Mouse (Mus musculus) spleen, embryonic (tissue): ENCODE data around the gene 1700017D01Rik.
"Not testable (repeated sequence)": the region's sequence is repeated elsewhere in the genome, so short reads cannot be mapped to it uniquely, and the experiment has no call there.

Source experiments
- CTCF ChIA-PET: fragments of 350-600 bp; sonication (Branson Sonifier 250); formaldehyde crosslinking; loops from one replicate; lab custom pipeline; 2022; lab: Charles Lee

1700017D01Rik gene

DNA sequence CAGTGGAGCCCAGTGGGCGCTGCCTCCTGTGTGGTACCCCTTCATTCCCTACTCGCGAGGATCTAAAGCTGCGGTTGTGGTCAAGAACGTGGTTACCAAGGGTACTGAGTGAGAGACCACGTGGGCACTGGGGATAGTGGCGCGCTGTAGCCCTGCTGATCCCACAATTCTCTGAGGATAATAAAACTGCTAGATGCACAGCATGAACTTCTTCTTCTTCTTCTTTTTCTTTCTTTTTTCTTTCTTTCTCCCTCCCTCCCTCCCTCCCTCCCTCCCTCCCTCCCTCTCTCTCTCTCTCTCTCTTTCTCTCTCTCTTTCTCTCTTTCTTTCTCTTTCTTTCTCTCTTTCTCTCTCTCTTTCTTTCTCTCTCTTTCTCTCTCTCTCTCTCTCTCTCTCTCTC is at the start of gene 1700017D01Rik:
TSS of gene 1700017D01Rik (minus strand) at position 101 of the 400 bp plus-strand sequence.
- CTCF ChIA-PET, result interaction anchor here (0.6 kb wide), 1 partner anchor 47 kb away, joined by 5 read pairs; no protein-coding TSS in a partner anchor

DNA sequence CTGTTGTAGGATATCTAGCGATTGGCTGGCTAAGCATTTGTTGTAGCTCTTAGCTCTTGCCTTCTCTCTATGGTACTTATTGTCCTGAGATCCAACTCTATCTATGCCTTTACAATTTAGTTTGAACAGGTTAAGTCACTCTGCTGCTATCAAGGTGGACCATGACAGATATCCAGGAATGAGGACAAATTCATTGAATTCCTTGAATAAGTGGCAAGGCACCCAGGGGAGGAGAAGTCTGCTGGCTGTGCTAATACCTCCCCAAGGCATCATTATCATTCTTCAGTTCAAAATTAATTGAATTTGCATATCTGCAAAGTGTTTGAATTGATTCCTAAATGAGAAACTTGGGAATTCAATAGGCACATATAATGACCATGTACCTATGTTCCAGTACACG is 46.8 kb upstream of the 1700017D01Rik start:
- CTCF ChIA-PET, result no interaction called here

DNA sequence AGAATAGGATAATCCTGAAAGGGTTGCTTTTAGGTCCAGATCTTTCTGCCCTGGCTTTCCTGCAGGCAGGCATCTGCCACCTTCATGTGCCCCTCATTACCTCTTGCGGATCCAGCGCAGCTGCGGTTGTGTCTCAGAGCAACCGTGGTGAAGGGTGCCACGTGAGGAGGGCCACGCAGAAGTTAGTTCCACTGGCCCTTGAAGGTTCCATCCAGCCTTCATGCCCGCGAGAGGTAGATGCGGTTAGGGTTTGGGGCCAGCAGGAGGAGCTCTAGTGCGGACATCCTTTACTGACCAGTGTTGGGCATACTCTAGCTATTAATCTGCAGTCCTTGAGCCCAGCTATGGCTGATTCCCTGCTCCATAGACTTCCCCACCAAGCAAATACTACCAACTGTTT is 34.5 kb upstream of the 1700017D01Rik start, which contains the start of gene 1700025F22Rik:
TSS of gene 1700025F22Rik (minus strand) at position 149 of the 400 bp plus-strand sequence.
- CTCF ChIA-PET, result no interaction called here

DNA sequence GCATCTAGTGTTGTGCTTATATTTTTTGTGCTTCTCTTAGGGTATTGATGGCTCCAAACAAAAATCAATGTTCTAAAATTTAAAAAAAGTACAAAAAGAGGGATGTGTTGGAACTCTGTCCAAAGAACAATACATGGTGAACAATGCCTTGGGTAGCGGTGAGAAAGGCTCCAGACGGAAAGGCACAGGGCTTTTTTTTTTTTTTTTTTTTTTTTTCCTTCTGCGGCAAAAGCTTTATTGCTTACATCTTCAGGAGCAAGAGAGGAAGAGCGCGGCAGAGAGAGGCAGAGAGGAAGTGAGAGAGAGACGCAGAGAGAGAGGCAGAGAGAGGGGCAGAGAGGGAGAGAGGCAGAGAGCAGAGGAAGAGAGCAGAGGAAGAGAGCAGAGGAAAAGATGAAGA is 27.2 kb upstream of the 1700017D01Rik start:
- CTCF ChIA-PET, result interaction anchor here (0.6 kb wide), 1 partner anchor 151 kb away, joined by 3 read pairs; no protein-coding TSS in a partner anchor

DNA sequence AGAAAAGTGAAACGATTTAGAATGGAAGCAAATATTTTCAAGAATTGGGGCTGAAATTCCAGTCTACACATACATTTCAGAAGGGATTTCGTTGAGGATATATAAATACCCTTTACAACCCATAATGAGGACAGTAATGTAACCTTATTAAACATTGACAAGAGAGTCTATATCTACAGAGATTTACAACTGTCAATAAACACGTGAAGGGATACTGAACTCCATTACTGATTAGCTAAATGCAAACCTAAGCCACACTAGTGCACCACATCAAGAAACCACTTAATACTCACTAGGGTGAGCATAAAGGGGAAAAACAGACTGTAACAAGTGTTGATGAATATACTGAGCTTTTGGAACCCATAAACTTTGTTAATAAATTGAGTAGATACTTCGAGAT is 4.7 kb upstream of the 1700017D01Rik start:
- CTCF ChIA-PET, result no interaction called here

DNA sequence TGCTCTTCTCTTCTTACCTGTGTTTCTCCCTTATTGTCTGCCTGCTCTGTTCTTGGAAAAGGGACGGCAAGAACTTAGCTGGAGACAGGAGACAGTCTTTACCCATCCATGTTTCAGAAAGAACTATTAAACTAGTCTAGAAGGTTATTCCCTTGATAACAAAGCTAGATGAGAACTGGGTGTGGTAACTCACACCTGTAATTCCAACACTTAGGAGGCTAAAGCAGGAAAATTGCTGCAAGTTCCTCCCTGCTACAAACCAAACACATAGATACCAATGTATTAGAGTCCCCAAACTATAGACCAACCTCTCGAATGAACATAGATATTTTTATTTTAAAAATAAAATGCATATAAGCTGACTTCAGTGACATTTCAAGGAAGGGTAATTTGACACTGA is 4.2 kb upstream of the 1700017D01Rik start:
- CTCF ChIA-PET, result no interaction called here

DNA sequence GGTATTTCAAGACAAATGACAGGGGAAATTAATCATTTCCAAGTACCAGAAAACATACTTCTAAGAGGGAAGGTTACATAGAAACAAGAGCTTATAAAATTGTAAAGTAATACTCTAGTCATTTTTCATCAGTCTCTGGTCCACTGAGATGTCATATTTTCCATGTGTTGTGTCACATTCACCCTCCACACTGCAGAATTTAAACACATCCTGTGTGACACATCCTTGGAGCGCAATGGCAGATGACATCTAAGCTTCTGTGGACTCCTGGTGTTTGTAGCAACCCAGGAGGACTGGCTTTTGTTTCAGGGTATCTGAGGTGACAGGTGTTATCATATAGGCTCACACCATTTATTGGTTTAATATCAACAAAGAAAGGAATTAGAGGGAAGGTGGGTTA is 974 bp downstream of the 1700017D01Rik start:
- CTCF ChIA-PET, result no interaction called here

DNA sequence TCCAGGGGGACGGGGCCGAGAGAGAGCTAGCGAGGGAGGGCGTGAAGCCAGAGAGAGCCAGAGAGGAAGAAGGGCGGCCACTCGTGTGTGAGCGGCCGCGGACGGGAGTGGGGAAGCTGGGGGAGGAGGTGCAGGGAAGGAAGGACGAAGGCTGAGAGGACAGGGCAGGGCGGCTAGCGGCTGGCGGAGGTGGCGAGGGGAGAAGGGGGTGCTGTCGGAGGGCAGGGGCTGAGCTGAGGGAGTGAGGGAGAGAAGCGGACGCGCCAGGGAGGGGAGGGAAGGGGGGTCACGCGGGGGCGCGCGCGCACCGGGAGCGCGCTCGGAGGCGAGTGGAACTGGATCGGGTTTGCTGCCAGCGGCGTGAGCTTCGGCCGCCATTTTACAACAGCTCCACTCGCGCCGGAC is 9.7 kb downstream of the 1700017D01Rik start:
- CTCF ChIA-PET, result interaction anchor here (0.7 kb wide), 1 partner anchor 11 kb away, joined by 3 read pairs; no protein-coding TSS in a partner anchor

DNA sequence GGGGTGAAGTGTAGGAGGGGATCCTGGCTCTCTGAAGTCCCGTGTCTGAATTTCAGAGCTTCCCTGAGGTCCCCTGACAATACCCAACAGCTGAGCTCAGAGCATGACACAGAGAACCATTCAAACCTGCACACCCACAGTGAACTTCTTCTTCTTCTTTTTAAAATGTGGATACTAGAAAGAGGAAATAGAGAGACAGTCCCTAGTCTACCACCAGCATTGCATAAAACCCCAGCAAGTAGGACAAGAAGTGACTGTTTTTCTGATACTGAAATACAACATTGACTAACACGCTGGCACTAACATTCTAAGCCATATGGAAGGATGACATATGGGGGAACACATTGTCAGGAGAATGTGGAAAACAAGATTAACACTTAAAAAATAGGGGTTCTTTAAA is 11.3 kb downstream of the 1700017D01Rik start:
- CTCF ChIA-PET, result interaction anchor here (0.6 kb wide), 1 partner anchor 121 kb away, joined by 3 read pairs; no protein-coding TSS in a partner anchor

DNA sequence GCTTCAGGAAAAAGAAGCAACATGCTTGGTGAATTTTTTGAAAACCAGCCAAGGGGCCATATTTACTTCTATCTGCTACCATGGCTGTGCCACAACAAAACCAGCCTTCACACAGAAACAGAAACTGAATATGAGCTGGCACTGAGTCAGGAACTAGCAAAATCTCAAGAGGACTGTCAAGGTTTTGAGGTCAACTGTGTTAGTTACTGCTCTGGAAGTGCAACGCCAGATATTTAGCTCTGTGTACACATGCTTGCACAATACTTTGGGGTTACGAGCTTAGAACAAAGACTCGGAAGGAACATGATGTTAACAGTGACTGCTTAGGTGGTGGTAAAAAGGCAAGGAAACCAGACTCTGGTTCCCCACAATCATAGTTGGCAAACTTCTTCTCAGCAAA is 22.9 kb downstream of the 1700017D01Rik start:
- CTCF ChIA-PET, result no interaction called here

DNA sequence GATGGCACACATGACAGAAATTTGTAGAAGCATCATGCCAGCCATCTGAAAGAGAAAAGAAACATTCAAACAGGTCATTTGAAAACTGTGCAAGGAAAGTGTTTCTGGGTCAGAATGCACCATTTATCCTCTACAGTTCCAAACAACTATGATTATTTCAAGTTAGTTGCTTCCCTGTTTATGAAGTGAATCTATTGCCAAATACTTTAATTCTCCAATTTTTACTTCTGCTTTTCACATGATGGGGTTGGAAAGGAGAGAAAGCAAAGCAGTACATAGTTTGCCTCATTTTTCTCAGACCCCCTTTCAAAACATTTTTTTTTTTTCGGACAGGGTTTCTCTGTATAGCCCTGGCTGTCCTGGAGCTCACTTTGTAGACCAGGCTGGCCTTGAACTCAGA is 28.8 kb downstream of the 1700017D01Rik start:
- CTCF ChIA-PET, result interaction anchor here (1.5 kb wide), 1 partner anchor 8 kb away, joined by 3 read pairs; no protein-coding TSS in a partner anchor

DNA sequence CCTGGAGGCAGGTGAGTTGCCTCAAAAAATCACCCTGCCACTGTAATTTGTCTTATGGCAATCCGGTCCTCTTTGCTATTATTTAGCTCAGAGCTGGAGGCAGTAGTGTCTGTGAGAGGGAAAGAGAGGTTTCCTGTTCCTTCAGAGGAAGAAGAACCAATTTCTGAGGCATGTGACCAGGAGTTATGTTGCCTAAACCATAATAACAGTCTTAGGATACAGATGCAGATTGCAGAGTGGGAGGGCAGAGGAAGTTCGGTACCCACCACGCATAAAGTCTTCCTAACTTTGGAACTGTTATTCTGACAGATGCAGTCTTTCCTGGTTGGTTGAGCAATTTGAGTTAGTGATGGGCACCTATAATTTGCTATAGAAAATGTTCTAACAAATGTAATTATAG is 32.3 kb downstream of the 1700017D01Rik start:
- CTCF ChIA-PET, result no interaction called here

DNA sequence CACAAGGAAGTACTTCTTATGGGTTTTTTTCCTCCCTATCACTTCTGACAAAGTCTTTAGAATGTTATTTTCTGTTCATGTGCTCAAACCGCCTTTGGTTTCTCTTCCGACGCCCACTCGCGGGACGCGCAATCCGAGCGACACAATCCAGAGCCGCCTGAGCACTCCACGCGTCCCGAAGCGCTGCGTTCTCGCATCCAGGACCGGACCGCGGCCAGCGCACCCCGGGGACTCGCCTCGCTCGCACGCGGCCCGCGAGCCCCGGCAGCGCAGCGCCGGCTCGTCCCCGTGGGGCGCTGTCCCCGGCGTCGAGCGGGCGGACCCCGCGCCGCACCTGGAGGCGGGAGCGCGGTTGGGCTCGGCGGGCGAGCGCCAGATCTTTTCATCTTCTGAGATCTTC is 38.5 kb downstream of the 1700017D01Rik start:
- CTCF ChIA-PET, result not testable (repeated sequence)

DNA sequence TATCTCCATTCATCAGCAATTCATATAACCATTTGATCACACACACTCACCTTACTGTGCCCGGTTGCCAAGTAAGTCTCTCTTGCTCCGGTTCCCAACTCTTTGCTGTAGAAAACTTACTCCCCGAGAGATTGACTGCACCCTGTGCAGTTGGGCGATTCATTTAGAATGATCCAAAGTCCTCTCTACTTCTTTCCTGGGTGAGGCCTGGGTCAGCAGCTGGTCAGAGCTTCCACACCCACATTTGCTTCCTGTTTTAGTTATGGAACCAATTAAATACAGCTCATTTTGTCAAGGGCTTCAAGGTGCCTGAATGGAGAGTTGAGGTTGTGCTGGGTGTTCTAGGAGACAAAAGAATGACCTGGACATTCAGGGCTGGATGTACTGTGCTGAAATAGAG is 49.7 kb downstream of the 1700017D01Rik start, which contains the start of gene Ms4a8a:
TSS of gene Ms4a8a (minus strand) at position 169 of the 400 bp plus-strand sequence.
- CTCF ChIA-PET, result no interaction called here

DNA sequence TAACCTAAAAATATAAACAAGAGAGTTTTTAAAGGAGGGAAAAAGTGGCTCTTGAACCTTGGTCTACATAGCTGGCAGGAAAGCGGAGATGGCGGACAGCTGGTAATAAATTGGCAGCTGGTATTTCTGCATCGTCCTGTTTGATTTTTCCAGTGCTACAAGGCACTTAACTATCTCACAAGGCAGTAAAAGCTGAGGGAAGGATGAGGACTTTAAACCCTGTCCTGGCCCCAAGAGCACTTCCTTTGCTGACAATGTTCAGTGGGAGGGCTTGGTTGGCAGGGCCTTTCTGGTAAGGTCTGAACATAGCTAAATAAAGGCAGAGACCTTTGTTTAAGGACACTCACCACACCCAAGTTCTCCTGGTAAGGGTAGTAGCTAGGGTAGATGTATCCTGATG is 60.3 kb downstream of the 1700017D01Rik start:
- CTCF ChIA-PET, result no interaction called here

DNA sequence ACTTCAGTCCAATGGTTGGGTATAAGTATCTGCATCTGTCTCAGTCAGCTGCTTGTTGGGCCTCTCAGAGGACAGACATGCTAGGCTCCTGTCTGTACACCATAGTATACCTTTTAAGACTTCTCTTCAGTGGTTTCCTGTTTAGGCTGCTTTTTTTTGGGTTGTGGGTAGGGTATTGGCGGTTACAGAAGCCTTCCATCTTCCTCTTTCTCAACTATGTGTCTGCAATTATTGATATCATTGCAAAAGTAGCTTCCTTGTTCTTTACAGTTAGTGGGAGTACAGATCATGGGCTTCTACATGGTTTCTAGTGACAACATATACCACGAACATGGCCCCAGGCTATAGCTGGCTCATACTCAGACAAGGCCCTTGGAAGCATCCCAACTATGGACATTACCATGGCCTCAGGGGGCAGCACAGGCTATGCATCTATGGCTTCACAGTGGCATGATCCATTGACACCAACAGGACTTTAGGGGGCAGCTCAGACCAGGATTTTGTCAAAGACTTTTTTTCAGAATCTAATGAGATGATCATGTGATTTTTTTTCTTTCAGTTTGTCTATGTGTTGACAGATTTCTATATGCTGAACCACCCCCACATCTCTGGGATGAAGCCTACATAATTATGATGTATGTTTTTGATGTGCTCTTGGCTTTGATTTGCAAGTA is 65.3 kb downstream of the 1700017D01Rik start:
- CTCF ChIA-PET, result no interaction called here

DNA sequence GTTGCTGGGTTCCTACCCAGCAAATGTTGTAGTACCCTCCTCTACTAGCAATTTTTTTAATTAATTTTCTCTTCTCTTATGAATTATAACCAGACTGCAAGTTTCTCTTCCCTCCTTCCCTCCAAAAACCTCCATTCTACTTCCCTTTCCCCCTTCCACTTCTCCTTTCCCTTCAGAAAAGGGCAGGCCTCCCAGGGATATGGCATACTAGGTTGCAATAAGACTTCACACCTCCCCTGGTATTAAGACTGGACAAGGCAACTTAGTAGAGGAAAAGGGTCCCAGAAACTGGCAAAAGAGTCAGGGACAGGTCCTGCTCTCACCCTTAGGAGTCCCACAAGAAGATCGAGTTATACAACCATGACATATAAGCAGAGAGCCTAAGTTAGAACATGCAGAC is 69.8 kb downstream of the 1700017D01Rik start:
- CTCF ChIA-PET, result no interaction called here

DNA sequence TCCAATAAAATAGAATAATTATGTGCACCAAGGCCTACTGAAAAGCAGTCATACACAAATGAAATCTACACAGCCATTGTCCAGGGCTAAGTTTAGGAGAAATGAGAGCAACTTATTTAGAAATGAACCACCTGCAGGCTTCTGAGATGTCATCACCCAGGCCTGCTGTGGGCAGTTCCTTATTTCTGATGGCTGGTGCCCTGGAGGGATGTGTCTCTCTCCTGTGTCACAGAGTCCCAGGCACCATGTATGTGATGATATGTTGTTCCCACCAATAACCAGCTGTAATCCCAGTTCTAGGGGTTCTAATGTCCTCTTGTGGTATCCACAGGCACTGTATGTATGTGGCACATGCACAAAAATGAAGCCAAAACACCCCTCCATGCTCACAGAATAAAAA is 70.7 kb downstream of the 1700017D01Rik start:
- CTCF ChIA-PET, result interaction anchor here (0.5 kb wide), 1 partner anchor 127 kb away, joined by 3 read pairs; no protein-coding TSS in a partner anchor

DNA sequence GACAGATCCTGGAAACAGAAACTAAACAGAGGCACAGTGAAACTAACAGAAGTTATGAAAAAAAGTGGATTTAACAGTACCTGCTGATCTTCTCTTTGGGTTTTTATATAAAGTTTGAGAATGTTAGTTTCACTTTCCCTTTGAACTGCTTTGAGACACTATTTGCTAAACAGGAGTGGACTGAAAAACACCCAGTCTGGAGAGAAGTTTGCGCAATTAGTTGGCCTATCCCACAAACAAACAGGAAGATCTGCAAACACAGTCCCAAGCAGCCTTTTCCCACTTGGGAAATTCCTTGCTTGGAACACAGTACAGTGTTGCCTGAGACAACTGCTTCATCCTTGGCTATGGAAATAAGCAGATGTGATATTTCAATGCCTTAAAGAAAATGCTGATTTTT is 75.0 kb downstream of the 1700017D01Rik start:
- CTCF ChIA-PET, result not testable (repeated sequence)

DNA sequence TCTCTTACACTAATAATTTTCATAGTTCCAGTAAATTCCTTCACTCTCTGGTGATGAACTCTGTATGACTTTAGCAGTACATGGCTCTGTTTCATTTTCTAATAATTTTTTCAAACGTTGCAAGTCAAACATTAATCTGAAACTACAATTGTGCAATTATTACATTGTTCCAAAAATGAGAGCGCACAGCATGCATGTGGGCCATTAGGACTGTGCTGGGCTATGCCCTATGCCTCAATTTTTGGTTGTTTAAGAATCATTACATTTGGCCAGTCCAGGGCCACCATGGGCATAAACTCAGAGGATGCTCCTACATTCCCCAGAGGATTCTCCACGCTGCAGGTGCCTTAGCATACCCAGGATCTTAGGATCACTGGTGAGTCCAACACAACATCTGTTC is 77.4 kb downstream of the 1700017D01Rik start:
- CTCF ChIA-PET, result no interaction called here

DNA sequence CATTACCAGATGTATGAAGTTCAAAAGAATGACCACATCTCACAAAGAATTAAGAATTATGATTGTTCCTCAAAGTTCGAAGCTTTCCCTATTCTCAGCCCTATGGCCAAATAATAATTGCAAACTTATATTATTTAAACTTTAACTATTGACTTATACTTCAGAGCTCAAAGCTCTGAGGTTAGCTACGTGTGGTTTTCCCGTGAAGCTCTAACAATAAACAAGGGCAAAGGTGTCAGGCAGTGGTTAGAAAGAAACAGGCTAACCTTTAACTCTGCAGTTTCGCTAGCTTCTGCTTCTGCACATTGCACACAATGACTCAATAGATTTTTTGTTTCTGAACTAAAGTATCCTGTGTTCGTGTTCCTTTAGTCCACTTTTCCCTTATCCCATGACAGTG is 77.8 kb downstream of the 1700017D01Rik start:
- CTCF ChIA-PET, result no interaction called here

DNA sequence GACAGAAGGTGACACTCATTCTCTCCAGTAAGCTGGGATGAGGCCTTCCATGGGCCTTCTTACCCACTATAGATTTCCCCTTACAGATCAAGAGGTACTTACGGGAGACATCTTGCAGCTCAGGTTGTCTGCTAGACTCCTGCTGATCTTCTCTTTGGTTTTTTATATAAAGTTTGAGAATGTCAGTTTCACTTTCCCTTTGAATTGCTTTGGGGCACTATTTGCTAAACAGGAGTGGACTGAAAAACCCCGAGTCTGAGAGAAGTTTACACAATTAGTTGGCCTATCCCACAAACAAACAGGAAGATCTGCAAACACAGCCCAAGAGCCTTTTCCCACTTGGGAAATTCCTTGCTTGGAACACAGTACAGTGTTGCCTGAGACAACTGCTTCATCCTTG is 80.4 kb downstream of the 1700017D01Rik start:
- CTCF ChIA-PET, result no interaction called here

DNA sequence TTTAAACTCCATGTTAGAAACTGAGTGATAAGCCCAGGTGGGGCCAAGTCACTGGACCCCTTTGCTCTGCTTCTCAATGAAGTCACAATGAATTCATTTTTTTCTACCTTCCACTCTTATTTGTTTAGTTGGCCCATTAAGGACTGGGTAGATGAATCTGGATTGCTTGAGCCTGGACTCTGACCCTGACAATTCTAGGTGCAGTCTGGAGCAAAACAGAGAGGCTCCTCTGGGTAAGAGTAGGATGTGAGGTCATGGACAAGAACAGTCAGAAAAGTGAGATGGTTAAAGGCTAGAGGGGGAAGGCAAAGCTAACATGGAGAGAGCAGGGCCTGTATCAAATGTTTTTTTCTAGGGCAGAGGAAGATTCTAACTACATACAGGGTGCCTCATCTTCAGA is 81.2 kb downstream of the 1700017D01Rik start:
- CTCF ChIA-PET, result interaction anchor here (0.7 kb wide), 1 partner anchor 70 kb away, joined by 3 read pairs; no protein-coding TSS in a partner anchor
